Mouse (Mus musculus) fibroblast of lung, adult 2 months (primary cell): ENCODE measurements around the gene Zdhhc22.

Source experiments
- DNase-seq: peaks from one replicate; pipeline ENCODE4 v3.0.0-alpha.2; 2011; ENCODE audit warnings: low read depth

Gene Zdhhc22

DNA sequence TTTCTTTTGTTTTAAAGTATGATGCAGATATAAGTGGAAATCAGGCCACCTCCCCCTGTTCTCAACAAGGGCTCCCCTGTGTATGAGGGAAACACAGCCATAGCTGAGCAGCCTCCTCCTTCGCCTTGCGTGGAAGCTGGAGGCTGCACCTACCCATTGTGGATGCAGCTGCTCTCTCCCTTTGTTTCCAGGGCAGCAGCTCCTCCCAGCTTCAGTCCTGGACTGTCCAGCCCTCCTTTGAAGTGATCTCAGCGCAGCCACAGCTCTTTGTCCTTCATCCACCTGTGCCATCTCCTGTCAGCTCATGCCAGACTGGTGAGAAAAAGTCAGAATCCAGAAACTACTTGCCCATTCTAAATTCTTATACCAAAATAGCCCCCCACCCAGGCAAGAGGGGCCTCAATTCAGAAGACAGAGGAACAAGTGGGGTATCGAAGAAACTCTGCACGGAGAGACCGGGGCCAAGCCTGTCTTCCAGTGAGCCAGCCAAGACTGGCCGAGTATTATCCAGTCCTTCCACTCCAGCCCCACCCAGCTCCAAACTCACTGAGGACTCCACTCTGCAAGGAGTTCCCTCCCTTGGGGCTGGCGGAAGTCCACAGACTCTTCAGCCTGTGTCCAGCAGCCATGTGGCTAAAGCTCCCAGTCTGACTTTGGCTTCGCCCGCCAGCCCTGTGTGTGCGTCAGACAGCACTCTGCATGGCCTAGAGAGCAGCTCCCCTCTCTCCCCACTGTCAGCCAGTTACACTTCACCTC lies 28.5 kb downstream of the Zdhhc22 start:
- no peak for DNase-seq

GRCm38 (mm10) chr12:86960791-86961335 lies 29.4 kb downstream of the Zdhhc22 start:
- no peak for DNase-seq

DNA sequence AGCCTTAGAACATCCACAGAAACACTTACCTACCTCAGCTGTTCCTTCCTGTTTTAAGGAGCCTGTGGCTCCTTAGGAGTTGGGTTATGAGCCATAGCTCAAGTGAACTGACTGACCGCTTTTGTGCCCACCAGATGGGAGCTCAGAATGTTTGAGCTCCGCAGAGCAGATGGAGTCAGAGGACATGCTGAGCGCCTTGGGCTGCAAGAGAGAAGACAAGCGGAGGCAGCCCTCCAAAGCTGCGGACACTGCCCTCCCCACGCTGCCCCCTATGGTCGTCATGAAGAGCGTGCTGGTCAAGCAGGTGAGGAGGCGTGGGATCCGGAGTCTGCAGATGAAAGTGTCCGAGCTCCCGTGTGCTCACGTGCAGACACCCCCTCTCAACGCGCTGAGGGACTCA lies 30.1 kb downstream of the Zdhhc22 start:
- no peak for DNase-seq

DNA sequence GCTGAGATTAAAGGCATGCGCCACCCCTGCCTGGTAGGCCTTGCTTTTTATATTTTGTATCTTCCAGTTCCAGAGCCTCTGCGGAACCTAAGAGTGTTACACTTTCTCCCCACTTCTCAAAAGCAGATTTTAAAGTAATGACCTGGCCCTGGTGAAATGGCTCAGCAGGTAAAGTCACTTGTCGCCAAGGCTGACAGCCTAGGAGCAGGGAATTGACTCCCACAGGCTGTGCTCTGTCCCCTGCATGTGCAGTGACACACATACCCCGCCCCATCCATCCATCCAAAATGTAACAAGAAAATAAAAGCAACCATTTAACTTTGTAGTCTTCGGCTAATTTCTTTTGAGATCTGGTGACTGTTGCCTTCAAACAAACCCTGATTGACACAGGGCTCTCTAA lies 30.6 kb downstream of the Zdhhc22 start:
- DNase-seq = no peak

DNA sequence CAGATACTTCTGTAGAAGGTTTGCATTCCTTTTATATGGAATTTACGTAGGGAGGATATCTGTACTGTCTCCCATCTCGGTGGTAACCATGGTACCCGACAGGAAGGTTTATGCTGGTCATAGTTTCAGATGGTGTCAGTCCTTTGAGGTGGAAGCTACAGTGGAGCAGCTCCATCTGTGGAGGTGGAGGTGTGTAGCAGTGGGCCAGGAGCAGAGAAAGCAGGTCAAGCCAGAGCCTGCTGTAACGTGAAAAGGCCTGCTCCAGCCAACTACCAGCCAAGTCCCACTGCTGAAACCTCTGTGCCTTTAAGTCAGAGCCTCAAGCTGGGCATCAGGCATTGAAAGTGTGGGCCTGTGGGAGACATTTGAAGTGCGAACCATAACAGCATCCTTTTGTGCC lies 31.7 kb downstream of the Zdhhc22 start:
- DNase-seq = no peak

GRCm38 (mm10) chr12:86955894-86956293 lies 34.3 kb downstream of the Zdhhc22 start:
- no peak for DNase-seq

DNA sequence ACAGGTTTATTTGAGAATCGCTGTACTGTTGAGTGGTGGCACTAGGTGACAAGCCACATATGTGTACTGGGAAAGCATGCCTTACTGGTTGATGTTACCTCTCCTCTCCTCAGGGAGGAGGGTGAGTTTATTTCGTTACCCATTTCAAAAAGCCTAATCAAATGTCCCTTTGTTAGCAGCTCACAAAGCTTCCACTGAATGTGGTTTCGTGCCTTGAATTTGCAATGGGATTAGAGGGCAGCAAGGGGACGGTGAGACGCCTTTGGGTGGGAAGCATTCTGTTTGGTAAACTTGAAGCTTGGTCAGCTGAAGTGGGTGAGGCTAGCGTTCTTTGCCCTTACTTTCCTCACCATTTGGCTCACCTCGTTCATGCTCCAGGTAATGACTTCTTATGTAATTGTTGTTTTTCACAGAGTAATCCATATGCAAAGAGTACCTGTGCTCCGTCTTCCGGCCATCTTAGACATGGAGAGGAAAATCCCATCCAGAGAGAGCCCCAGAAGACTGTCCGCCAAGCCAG lies 37.8 kb downstream of the Zdhhc22 start:
- DNase-seq = no peak

GRCm38 (mm10) chr12:86950961-86951360 lies 39.3 kb downstream of the Zdhhc22 start:
- no peak for DNase-seq

DNA sequence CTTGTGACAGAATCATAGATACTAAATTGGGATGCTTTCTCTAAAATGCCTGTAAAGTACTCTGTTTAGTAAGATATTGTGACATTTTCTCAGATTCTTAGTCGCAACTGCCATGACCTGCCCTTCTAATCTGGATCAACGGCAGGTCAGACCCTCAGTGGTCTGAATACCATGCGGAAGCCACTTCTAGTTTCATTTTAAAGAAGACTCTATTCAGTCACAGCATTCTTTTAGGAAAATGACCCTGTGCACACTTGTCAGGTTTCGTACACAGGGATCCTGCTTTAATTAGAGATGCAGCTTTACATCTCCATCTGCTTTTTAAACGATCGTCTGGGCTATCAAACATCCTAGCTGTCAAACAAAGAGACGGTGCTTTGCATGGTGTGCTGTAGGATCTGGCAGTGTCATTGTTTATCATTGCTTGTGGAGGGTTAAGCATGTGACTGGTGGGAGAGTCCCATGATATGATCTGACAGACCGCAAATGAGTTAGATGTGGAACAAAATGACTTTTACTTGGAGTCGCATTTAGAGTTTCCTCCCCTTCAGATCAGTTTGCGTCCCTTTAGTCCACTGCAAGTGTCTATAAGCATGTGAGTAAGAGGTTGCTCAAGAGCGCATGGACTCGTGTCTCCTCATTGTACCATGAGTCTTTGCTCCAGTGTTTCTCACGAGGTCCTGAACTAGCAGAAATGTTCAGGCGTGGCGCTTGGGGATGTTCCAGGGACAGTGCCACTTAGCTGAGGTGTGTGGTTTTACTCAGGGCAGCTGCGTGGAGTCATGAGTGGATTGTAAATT lies 39.9 kb downstream of the Zdhhc22 start:
- no peak for DNase-seq

GRCm38 (mm10) chr12:86949501-86949900 lies 40.7 kb downstream of the Zdhhc22 start:
- no peak for DNase-seq

DNA sequence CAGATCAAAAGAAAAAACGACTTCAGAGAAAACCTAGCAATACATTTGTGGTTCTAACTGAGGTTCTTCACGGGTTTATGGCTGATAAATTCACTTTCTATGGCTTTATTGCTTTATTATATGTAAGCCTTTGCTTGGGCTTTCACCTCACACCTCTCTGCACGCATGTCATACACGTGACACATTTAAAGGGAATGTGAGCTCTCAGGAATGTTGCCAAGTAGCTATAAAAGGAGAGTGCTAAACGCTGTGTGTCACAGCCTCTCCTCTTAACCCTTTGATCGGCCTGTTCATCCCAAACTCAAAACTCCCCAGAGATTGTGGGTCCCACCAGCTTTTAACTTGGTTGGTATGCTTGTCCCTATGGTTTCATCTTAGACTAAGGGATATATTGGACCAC lies 41.6 kb downstream of the Zdhhc22 start:
- no peak for DNase-seq

DNA sequence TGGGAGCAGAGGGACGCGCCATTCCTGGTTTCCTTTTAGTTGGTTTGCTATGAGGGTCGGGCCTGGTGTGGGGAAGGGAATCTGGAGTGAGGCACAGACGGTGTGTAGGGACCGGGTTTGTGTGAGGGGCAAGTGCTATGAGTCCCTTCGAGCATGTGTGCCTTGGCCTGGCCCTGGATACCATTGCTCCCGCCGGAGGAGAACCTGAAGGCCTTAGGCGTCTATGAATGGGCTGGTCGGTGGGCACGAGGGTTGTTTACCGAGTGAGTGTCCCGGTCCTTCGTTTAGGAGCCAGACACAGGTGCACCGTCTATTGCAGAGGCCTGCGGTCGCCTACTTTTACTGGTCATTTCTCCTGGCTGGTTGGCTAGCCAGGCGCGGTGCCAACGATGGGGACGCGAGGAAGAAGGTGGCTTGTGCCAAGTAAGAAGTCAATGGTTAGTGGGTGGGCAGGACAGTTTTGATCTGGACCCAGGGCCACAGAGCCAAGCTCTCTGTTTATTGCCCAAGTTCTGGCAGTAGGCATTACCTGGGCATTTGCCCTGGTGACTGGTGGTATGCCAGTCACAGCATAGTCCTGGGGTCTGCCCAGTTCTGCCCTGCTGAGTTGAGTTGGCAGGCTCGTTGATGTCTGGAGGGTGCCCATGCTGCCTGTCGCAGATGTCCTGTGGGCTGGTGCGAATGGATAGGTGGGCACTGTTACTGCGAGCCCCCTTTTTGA lies 42.4 kb downstream of the Zdhhc22 start:
- no peak for DNase-seq

GRCm38 (mm10) chr12:86946862-86947574 lies 43.2 kb downstream of the Zdhhc22 start, which contains the start of gene Cipc:
Gene Cipc (plus strand): TSS chr12:86947043.
- DNase-seq = peak; percentile 97

DNA sequence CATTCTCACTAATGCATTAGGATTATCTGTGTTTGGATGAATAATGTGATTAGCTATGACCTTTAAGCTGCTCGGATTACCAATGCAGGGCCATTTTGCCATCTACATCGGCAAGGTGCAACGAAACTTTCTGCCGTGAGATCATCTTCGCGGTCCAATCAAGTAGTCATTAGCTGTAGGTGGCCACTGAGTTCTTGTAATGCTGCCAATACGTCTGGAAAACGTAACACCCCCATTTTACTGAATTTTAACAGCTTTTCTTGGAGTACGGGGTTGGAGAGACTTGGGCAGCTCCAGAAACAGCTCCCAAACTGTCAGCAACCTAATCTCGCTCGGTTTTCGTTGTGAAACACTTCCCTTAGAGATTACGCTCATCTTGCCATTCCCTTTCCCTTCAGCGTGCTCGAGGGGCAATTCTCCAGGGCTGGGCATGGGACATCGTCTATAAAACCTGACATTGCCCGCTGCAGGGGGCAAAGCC lies 43.9 kb downstream of the Zdhhc22 start:
- DNase-seq = no peak

DNA sequence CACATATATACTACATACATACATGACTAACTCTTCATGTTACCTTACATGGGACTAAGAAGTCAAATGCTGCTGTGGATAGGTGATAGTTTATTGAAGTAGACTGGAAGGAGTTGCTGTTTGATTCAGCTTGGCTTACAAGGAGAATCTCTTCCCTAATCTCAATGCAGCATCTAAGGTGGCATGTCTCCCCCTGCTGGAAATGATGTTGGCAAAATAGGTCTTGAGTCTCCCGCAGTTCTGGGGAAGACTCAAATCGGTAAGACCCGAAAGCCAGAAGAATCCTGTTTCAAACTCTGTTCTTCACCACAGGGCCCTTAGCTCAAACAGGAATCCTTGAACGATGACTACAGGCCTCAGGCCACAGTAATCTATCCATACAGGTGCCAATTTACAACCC lies 45.1 kb downstream of the Zdhhc22 start:
- DNase-seq = peak; percentile 74

DNA sequence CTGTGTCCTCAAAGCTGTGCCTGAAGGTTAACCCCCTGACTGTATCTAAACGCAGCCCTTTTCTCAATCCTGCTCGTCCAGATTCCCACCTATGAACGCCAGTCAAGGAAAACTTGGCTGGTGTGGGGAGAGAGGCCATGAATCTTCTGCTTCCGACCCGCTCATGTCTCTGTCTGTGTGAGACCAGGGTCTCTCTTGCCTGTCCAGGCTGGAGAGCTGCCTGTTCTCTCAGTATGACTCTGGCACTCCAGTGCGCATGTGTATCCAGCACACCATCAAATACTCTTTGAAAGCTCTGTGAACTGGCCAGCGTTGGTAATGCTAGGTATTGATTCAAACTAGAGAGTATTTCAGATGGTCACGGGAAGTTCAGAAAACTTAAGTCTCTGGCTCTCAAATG lies 46.8 kb downstream of the Zdhhc22 start:
- DNase-seq = no peak

- DNase-seq = no peak
These were observed 48.3 kb downstream of the Zdhhc22 start for GRCm38 (mm10) chr12:86941734-86942486.

DNA sequence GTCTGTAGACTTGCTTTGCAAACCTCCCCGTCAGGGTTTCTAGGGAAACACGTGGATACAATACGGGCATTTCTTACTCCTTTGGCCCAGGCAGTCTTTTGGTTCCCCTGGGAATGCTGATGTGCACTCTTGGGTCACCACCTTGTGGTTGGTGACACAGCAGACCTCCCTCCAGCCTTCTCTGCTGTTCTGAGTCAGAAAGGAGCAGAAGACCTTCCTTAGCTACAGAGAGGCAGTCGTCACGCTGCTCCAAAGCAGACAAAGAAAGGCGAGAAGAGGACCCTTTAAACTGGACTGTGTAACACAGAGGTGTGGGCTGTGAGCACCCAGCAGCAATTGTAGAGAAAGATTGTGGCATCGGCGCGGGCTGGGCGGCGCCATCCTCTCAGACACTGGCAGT lies 49.1 kb downstream of the Zdhhc22 start:
- DNase-seq = no peak

DNA sequence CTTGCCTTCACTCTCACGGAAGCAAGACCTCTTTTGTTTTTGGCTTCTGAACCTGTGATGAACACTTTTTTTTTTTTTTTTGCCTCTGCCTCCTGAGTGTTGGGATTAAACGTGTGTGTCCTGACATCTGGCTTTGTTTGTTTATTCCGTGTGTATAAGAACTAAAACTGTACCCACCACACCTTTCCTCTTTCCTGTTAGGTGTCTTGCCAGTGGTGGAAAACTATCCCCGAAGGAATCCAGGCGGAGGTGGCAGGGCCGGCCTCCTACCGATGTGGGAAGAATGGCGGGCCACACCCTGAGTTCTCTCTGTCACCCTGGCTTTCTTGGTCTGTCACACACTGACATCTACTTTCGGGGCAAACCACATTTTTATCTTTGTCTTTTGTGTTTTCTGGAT lies 51.7 kb downstream of the Zdhhc22 start:
- no peak for DNase-seq

DNA sequence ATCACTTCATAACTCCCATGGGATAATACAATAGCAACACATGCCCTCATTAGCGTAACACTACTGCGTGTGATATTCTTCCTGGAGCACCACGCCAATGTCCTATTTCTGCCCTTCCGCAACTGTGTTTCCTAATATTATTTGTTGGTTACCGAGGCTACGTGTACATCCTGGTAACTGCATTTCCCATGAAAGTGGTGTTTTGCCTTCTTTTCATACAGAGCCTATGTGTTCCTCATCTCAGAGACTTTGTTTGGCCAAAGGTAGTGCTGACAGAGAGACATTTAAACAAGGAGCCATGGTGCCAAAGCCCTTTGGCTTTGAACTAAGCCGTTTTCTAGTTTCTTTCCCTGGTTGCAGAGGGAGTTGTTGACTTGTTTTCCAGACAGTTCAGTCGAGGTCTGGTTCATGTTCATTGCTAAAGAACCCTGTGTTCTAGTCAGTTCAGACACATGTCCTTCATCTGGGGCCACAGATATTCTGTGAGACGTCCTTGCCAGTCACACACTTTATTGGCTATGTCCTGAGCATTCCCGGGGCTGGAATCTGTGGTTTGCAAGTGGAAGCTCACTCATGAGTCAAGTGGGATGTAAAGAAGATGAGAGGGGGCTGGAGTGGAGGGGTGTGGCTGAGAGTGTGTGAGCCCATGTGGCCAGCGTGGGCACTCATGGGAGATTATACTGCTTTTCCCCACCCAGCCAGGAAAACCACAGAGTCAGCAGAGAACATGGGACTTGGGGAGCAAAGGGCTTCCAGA lies 53.5 kb downstream of the Zdhhc22 start:
- no peak for DNase-seq
